Mouse (Mus musculus) gastrocnemius, adult 18-20 months (tissue): ENCODE measurements around the gene Atp5c1. TPM values are rescaled to one million over a fixed set of nuclear protein-coding genes. Genes with fewer than 3 reads are reported as not detected.

Experiments used
- DNase-seq: peaks from one replicate; pipeline ENCODE4 v3.0.0; 2021; ENCODE audit warnings: low spot score
- total RNA-seq, 2 experiments: library from RNA; stranded (reverse); gene quantifications; 2 replicates each; pipeline ENCODE4 v1.2.3; 2021

Gene Atp5c1
- total RNA-seq, 2 experiments from 2014 or later, result 791 to 847 TPM

DNA sequence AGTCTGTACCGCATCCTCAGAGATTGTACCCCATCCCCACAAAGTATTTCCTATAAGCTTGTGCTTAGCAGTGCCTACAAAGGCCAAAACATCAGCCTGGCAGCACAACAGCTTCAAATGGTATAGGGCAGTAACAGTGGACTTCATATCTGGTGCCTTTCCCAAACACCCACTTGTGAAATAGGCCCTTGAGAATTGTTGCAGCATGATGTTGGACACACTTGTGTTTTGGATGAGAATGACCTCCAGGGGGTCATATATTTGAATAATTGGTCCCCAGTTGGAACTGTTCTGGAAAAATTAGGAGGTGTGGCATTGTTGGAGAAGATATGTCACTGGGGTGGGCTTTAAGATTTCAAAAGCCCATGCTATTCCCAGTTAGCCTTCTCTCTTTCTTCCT, 28.3 kb downstream of the Atp5c1 start:
- DNase-seq, result no peak

DNA sequence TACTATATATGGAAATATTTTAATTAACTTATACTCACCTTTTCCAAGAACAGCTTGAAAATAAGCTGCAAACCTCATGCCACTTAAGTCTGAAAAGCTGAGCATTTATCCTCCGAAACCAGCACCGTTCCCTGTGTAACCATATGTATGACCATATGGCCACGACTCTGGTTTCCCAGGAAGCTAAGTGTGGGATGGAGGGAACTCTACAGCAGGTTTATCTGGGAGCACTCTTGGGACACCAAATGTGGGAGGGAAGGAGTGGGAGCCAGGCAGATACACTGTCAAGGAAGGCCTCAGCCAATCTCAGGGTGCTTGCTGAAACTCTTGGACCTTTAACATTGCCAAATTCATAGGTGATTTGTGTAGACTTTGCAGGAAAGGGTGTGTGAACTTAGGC, 29.4 kb downstream of the Atp5c1 start:
- DNase-seq, result no peak

DNA sequence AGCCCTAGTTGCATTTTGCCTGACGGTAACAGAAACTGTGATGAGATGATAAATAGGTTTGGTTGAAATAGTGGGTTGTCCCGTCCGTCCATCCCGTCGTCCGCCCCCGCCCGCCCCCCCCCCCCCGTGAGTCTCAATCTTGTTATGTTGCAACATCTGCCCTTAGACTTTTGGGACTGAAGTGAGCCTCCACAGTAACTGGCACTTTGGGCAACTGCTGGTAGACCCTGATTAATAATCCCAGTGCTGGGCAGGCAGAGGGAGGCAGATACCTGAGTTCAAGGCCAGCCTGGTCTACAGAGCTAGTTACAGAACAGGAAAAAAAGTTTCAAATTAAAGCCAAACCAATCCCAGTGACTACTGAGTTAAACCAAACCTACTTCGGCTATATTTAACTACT, 30.9 kb downstream of the Atp5c1 start:
- no peak for DNase-seq

DNA sequence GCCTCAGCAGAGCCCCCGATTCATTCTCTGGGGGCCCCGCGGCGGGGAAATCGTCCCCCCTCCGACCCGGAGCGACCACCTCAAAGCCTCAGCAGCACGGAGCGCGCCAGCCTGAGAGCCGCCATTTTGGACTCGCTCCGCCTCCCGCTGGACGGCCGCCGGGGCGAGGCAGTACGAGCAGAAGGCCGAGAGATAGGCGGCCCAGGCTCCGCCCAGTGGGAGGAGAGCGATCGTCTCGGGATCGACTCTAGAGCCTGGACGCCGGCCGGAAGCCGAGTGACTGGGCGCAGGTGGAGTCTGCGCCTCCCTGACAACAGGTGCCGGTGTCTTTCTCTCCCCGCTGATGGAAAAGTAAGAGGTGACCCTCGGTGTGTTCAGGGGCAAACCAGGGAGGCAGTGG, 31.8 kb downstream of the Atp5c1 start, which contains the start of gene Taf3:
TSS of gene Taf3 (minus strand) at position 136 of the 400 bp plus-strand sequence.
- peak; percentile 94 for DNase-seq

DNA sequence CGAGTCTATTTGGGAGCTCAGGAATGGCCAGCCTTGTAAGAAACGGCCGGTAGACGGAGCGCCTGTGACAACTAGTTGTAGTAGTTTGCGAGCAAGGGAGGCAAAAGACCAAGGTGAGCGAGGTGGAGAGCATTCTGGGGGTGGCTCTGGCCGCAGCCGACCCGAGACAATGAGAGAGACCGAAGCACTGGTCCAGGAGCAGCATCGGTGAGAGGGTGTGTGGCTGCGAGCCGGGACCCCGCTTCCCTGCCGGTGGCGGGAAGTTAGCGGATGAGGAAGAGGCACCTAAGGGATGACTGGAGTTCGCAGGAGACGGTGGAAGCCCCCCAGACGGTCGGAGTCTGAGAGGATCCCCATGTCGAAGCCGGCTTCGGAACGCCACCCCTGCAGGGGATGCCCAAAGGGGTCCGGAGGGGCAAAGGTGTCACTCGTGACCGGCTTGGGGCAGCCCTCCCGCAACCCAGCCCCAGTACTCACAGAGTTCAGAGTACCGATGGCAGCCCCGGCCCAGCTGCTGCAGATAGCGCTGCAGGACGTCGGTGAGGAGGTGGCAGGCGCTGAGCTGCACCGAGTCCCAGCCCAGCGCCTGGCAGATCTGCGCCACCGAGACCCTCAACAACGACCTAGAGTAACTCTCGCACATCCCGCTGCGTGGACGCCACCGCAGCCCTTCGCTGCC, 32.4 kb downstream of the Atp5c1 start:
- DNase-seq, result peak; percentile 15

DNA sequence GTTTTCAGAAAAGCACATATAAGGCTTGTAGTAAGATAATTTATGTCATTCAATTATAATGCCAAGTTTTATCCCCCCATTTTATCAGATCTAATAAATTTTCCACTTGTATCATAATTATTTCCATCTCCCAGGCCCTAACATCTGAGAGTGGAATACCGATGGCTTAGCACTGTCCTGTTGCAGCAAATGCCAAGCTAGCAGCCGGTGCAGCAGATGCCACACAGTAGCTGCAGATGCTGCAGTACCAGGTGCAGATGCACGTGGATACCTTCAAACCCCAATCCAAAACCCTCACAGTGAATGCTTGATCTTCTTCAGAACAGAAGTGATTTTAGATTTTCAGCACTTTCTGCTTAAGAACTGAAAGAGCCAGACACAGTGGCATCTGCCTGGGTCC, 45.3 kb downstream of the Atp5c1 start:
- DNase-seq, result no peak

DNA sequence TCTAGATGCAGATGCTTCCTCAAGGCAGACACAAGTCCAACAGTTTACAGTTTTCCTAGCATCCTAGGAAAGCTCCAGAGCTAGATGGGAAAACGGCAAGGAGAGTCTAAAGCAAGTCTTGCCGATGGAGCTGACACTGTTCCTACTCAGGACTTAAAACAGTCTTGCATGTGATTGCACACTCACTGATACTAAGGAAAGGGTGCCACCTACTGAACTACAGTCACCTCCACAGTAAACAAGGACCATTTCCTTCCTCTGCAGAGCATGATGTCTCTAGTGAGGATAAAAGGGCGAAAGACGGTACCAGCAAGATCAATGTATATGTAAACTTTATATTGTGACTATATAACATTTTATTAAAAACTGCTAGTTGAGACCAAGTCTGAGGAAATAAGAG, 46.6 kb downstream of the Atp5c1 start:
- DNase-seq, result no peak

DNA sequence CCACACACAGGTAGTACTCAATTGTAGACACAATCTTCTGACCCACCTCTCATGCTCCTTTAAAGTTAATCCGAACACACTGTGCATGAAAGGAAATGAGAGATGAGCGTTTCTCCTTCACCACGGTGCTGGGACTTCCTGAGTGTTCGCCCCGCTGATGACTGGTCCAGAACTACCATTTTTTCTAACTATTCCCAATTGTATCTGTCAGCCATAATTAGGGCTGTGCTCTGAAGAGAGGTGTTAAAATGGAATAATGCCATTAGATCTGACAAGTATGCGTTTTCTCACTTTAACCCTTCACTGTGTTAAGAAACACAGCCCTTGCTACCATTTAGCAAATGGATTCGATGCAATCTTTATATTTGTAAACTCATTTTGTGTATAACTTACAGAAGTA, 50.6 kb downstream of the Atp5c1 start:
- DNase-seq, result no peak

DNA sequence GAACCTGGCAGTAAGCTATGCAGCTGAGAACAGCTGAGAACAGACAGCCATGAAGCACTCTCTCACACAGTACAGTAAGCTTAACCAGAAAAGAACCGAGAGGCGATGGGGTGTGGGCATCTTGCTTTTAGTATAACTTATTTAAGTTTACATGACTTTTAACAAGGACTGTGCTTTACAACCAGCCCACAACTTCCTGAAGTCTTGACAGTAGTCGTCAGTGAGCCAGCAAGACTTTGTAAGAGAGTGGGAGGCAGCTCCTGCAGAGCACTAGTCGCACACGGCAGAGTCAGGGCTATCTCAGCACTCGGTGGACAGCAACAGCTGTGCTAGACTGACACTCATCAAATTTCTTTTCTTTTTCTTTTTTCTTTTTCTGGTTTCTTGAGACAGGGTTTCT, 56.0 kb downstream of the Atp5c1 start:
- no peak for DNase-seq

DNA sequence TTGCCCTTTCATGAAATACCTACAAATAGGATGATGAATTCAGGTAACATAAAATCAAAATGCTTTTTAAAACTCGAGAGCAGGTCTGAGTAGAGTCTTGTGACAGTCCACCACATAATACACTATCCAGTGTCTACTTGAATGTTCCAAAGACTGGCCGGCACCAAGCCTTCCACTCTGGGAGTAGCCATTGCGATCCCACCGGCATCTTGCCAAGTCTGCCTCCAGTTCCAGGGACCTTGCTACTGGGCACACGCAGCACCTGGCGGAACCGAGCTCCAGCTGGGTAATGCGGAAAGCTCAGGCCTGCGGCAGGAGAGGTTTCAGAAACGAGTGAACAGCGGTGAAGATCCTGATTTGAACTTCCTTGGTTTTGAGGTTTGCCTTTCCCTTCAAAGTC, 59.0 kb downstream of the Atp5c1 start:
- DNase-seq, result peak; percentile 49

DNA sequence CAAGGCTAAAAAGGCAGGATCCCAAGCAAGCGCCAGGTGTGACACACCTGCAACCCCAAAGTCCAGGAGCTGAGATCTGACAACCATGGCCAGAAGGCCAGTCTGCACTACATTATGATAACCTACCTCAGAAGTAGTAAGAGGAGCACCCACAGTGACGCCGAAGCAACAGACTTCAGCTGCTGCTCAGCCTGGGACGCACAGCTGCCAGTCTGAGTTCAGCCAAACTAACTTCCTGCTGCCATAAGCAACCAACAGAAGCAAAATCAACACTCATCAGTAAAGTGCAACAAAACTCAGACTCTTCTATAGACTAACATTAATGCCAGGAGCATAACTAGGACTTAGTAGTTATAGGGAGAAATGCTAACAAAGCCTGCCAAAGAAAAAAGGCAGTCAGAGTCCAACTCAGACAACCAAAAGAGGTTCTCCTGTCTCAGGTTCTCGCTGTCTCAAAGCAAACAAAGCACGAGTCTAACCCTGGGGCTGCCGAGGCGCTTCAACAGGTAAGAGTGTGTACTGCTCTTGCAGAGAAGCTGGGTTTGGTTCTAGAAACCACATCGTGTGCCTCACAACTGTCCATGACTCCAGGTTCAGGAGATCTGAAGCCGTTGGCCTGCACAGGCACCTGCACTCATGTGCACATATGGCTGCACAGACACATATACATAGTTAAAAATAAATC, 65.2 kb downstream of the Atp5c1 start:
- no peak for DNase-seq

DNA sequence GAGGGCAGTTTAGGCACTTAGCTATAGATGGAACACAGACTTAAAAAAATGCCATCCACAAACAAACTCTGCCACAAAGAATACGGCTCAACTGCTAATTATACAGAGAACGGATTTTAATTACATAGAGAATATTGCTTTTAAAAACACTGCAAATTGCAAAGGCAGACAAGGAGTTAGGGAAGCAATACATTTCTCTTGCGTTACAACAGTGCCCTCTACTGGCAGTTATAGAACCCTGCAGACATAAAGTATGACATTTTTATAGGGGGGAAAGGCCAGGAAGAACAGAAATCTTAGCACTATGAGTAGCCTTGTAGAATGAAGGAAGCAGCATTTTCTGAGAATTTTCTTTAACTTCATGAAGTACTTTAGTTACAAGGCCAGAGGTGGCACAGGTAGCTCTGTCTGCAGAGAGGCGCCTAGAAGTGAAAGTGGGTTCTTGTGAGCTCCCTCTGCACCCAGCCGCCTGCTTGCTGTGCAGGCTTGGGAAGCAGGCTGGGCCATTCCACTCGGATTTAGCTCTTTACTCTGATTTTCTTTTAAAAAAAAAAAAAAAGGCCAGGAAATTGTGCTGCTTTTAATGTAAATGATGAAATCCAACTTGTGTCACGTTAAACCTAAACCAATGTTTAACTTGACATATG, 69.9 kb downstream of the Atp5c1 start:
- DNase-seq, result peak; percentile 39

DNA sequence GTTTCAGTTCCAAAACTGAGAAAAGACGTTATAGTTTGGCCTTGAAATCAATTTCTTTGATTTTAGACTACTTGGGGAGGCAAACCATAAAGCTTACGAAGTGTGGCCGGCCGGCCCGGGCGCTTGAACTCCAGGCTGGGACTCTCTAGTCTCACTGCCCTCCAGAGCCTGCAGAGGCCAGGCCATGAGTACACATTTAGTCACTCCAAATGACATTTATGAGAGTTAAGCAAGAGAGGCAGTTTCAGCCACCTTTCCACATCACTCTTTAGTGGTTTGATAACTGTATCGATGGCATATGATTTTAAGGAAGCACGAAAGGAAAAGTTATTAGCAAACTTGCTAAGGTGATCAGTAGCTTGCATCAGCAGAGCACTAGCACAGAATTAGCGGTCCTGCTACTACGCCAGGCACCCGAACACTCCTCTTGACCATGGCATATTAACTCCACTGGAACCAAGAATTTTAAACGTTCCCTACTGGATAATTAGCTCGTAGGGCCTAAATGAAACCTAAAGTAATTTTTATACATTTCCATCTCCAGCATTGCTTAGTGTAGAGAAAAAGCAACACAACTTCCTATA, 70.5 kb downstream of the Atp5c1 start:
- no peak for DNase-seq

DNA sequence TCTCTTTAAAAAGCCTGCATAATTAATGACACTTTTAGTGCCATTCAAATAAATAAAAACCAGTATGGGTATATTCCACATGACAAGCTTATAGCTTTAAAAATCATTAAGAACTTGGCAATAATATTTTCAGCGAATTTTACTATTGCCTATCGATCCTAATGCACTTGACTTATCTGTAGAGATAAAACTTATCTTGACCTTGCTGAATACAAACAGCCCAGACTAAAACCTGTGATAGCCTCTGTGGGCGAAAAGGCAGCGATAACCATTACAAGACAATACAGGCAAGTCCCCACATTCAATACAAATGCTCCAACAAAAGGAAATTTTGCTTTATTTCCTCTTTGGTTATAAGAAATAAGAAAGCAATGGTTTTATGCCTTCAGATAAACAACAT, 71.7 kb downstream of the Atp5c1 start:
- DNase-seq, result no peak

Other genes with a start within 250 kb of the Atp5c1 start
- gene 4930412O13Rik, start 199.3 kb downstream of the Atp5c1 start, total RNA-seq, result not detected
- not detected for gene 9230102O04Rik, start 191.0 kb downstream of the Atp5c1 start, total RNA-seq
- gene Gata3, start 190.5 kb downstream of the Atp5c1 start, total RNA-seq, result under 1 TPM; 0.18 to 0.43 TPM
- gene Taf3, start 31.9 kb downstream of the Atp5c1 start, total RNA-seq, result 10 to 100 TPM in 1 of 2 experiments, 1 to 10 TPM in 1; 9.4 to 10.8 TPM
- gene Kin, start 83 bp upstream of the Atp5c1 start, total RNA-seq, result 1 to 10 TPM; 5.9 to 7.2 TPM
- 1 to 10 TPM in 1 of 2 experiments, under 1 TPM in 1; 0.23 to 1.1 TPM for gene Itih2, start 50.9 kb upstream of the Atp5c1 start, total RNA-seq
- 10 to 100 TPM; 10.2 to 12.7 TPM for gene Itih5, start 73.1 kb upstream of the Atp5c1 start, total RNA-seq